25 mouse cellular contexts compared by ENCODE assay signal in genomic region chr2:172889222-172889621, GRCm38 (mm10). TPM values are rescaled to one million over a fixed set of nuclear protein-coding genes. Genes with fewer than 3 reads are reported as not detected.
DNase-seq lines count a peak whose midpoint lies in the region; ATAC-seq lines count a peak whose summit lies in the region.
"Had no signal": no experiment of that assay in that cellular context is flagged by ENCODE, and none has a peak within 500 bp of the region (broad histone marks: within the 10 kb centered on the region; RNA-seq: fewer than 3 reads in every experiment).

No protein-coding gene starts in this region.

- H3K9ac ChIP-seq in embryonic facial prominence, embryonic 13.5 days, result no peak overlapping the region
- peak overlapping the region; percentile 33; the same call in 1 of the 2 replicates for H3K9ac ChIP-seq in kidney, embryonic 16.5 days (replicated peaks; ENCODE audit: low read length)
- H3K9ac ChIP-seq: liver, embryonic 15.5 days; lung, embryonic 15.5 days had no signal

- peaks cover 50% of the 10 kb centered on the region for H3K36me3 ChIP-seq in embryonic facial prominence, embryonic 13.5 days
- H3K36me3 ChIP-seq in kidney, embryonic 16.5 days (ENCODE audit: insufficient read depth, low read length), result peaks cover 25% of the 10 kb centered on the region
- H3K36me3 ChIP-seq: liver, embryonic 15.5 days; lung, embryonic 15.5 days had no signal

- H3K27ac ChIP-seq in embryonic facial prominence, embryonic 13.5 days, result peak overlapping the region; percentile 23; the same call in 1 of the 2 replicates
- H3K27ac ChIP-seq in kidney, embryonic 16.5 days (ENCODE audit: low read length), result peak overlapping the region; percentile 80
- H3K27ac ChIP-seq: gastrocnemius, adult 2 months; left cerebral cortex, adult 2 months; liver, embryonic 15.5 days; lung, embryonic 15.5 days had no signal

- H3K4me2 ChIP-seq in embryonic facial prominence, embryonic 13.5 days, result no peak overlapping the region
- H3K4me2 ChIP-seq in kidney, embryonic 16.5 days (replicated peaks; ENCODE audit: low read depth, low read length), result peak overlapping the region; percentile 39
- H3K4me2 ChIP-seq: liver, embryonic 15.5 days; lung, embryonic 15.5 days had no signal

- H3K4me3 ChIP-seq in embryonic facial prominence, embryonic 13.5 days, result no peak overlapping the region
- no peak overlapping the region for H3K4me3 ChIP-seq in kidney, embryonic 16.5 days (ENCODE audit: low read length)
- H3K4me3 ChIP-seq: gastrocnemius, adult 2 months; hindbrain, embryonic 10.5 days; left cerebral cortex, adult 2 months; liver, embryonic 15.5 days; lung, embryonic 15.5 days; megakaryocyte, embryonic 14.5 days had no signal

- ATAC-seq in embryonic facial prominence, embryonic 13.5 days (ENCODE audit: insufficient number of reproducible peaks, insufficient read depth, low FRiP score, low TSS enrichment, low read depth), result no peak
- ATAC-seq in kidney, embryonic 16.5 days (ENCODE audit: low FRiP score, low TSS enrichment), result peak; percentile 81
- ATAC-seq in erythroid progenitor cell, adult 5-6 weeks (replicated peaks; ENCODE audit: low FRiP score, poor library complexity, severe bottlenecking), result no peak
- ATAC-seq: activated CD4-positive, CD25-positive, alpha-beta regulatory T cell, adult 4 months; intestine, postnatal 0 days had no signal

- no peaks in the 10 kb centered on the region for H3K27me3 ChIP-seq in embryonic facial prominence, embryonic 13.5 days
- no peaks in the 10 kb centered on the region for H3K27me3 ChIP-seq in kidney, embryonic 16.5 days (ENCODE audit: insufficient read depth, low read length)
- H3K27me3 ChIP-seq: liver, embryonic 15.5 days; lung, embryonic 15.5 days; megakaryocyte, embryonic 14.5 days had no signal

- peak; percentile 55 for DNase-seq in kidney, adult 18-20 months
- DNase-seq in kidney, postnatal 4 days, result peak; percentile 51 to 74
- DNase-seq in cerebellum, postnatal 10 days, result no peak
- no peak for DNase-seq in thymus, adult 18-20 months
- no peak for DNase-seq in urinary bladder, postnatal 14 days (ENCODE audit: low spot score)
- DNase-seq: adrenal gland, adult 8-10 months; cerebellum, adult 18-20 months; cerebellum, postnatal 36 days; embryo, embryonic 11 days; gastrocnemius, adult 2 months; layer of hippocampus, adult 9-11 months; liver; lung, postnatal 36 days had no signal

- 57% methylated on average over 12 of the region's 12 CpGs for WGBS in embryonic facial prominence, embryonic 13.5 days
- 30% methylated on average over 12 of the region's 12 CpGs for WGBS in kidney, embryonic 16.5 days

- no peaks in the 10 kb centered on the region for H3K9me3 ChIP-seq in embryonic facial prominence, embryonic 13.5 days
- H3K9me3 ChIP-seq in kidney, embryonic 16.5 days (ENCODE audit: low read length), result no peaks in the 10 kb centered on the region
- H3K9me3 ChIP-seq: hindbrain, embryonic 10.5 days; liver, embryonic 15.5 days; lung, embryonic 15.5 days had no signal

- H3K4me1 ChIP-seq in embryonic facial prominence, embryonic 13.5 days, result peaks cover 38% of the 10 kb centered on the region
- peaks cover 31% of the 10 kb centered on the region for H3K4me1 ChIP-seq in kidney, embryonic 16.5 days (ENCODE audit: insufficient read depth, low read length)
- H3K4me1 ChIP-seq: liver, embryonic 15.5 days; megakaryocyte, embryonic 14.5 days had no signal

RNA-seq across cellular contexts. Expression of gene Bmp7, which starts 50.9 kb away (rescaled TPM):
- 41.6 and 43.6 TPM in 2 replicates for polyA plus RNA-seq in embryonic facial prominence, embryonic 13.5 days (2015; fragmentation: Nextera tagmentation; extraction: Ambion mirVana)
- polyA plus RNA-seq in kidney, embryonic 16.5 days (2015; fragmentation: Nextera tagmentation; extraction: Ambion mirVana), result 39.8 and 49.7 TPM in 2 replicates
- 0.36 TPM in 1 of 2 replicates, not detected in the other for total RNA-seq in erythroid progenitor cell, adult 5-6 weeks (2015; ENCODE audit: low replicate concordance)
- not detected in 2 replicates for total RNA-seq in erythroid progenitor cell, adult 5-6 weeks (2017; ENCODE audit: low replicate concordance)
- total RNA-seq: MEL; neutrophil, adult 5-6 weeks had no signal

Comparison
In these comparisons a context has a peak if more than half of its experiments do, and no peak if none do; other contexts are left out.
1. DNase-seq: peak in kidney, adult 18-20 months (single experiment) and kidney, postnatal 4 days (2 of 2); none in cerebellum, postnatal 10 days (0 of 2), thymus, adult 18-20 months (0 of 2) and urinary bladder, postnatal 14 days (single experiment).